Mouse (Mus musculus): Measurements from ENCODE around the gene Sin3b.

GRCm38 (mm10) chr8:72760216-72760615, 37.1 kb downstream of the Sin3b start:
- TF ChIP-seq CTCF (conservative IDR thresholded peaks at IDR 0.05; ENCODE audit: low read length) (no peak), POU5F1 (IDR thresholded peaks at IDR 0.05; ENCODE audit: borderline replicate concordance, low read length) (no peak), NANOG (IDR thresholded peaks at IDR 0.05; ENCODE audit: borderline replicate concordance, low read length) (no peak)
